ENCODE assay signal across 8 mouse cellular contexts in genomic region chr11:108030956-108031604, GRCm38 (mm10).
DNase-seq lines count a peak whose midpoint lies in the region; ATAC-seq and TF ChIP-seq lines count a peak whose summit lies in the region.

No protein-coding gene starts in this region.

- no peak overlapping the region for H3K4me2 ChIP-seq in forebrain, embryonic 11.5 days (ENCODE audit: low read depth, low read length, severe bottlenecking)
- no peak overlapping the region for H3K4me2 ChIP-seq in forebrain, embryonic 15.5 days (replicated peaks)
- no peak overlapping the region for H3K4me2 ChIP-seq in kidney, embryonic 14.5 days (replicated peaks; ENCODE audit: low read depth, low read length)
- H3K4me2 ChIP-seq in lung, postnatal 0 days (replicated peaks; ENCODE audit: low read depth, low read length): no peak overlapping the region

- no peaks in the 10 kb centered on the region for H3K79me2 ChIP-seq in MEL (ENCODE audit: control insufficient read depth, insufficient read depth, low read length, poor library complexity)

- TF ChIP-seq CTCF in MEL (IDR thresholded peaks at IDR 0.05 in 2 of 3, conservative IDR thresholded peaks at IDR 0.05 in 1 of 3; ENCODE audit: control insufficient read depth in 1 of 3, insufficient read depth in 1 of 3, low read depth in 2 of 3, low read length in 3 of 3, poor library complexity in 1 of 3, severe bottlenecking in 1 of 3): peak; percentile 55 to 72 (median 65)
- TF ChIP-seq CTCF in lung, postnatal 0 days (IDR thresholded peaks at IDR 0.05): peak; percentile 91

- no peak overlapping the region for H3K27ac ChIP-seq in forebrain, embryonic 11.5 days (ENCODE audit: low read depth, low read length)
- no peak overlapping the region for H3K27ac ChIP-seq in forebrain, embryonic 15.5 days (replicated peaks)
- H3K27ac ChIP-seq in MEL (ENCODE audit: control insufficient read depth, low read depth, low read length): no peak overlapping the region
- no peak overlapping the region for H3K27ac ChIP-seq in kidney, embryonic 14.5 days (ENCODE audit: low read depth, low read length)
- no peak overlapping the region for H3K27ac ChIP-seq in lung, postnatal 0 days (ENCODE audit: low read length)

- H3K36me3 ChIP-seq in forebrain, embryonic 11.5 days (ENCODE audit: control insufficient read depth, insufficient read depth, low read length): no peaks in the 10 kb centered on the region
- no peaks in the 10 kb centered on the region for H3K36me3 ChIP-seq in forebrain, embryonic 15.5 days
- H3K36me3 ChIP-seq in MEL (ENCODE audit: control insufficient read depth in 1 of 2, insufficient read depth in 2 of 2, low read length in 2 of 2): no peaks in the 10 kb centered on the region; a peak in 1 of 4 replicates
- H3K36me3 ChIP-seq in kidney, embryonic 14.5 days (ENCODE audit: control insufficient read depth, insufficient read depth, low read length): no peaks in the 10 kb centered on the region
- no peaks in the 10 kb centered on the region for H3K36me3 ChIP-seq in lung, postnatal 0 days (ENCODE audit: insufficient read depth, low read length)

- TF ChIP-seq POLR2A in MEL (IDR thresholded peaks at IDR 0.05; ENCODE audit: control insufficient read depth in 1 of 2, insufficient read depth in 1 of 2, low read depth in 1 of 2, low read length in 2 of 2, poor library complexity in 1 of 2): no peak

- H3K9me3 ChIP-seq in forebrain, embryonic 11.5 days (ENCODE audit: control insufficient read depth, low read length): no peaks in the 10 kb centered on the region
- H3K9me3 ChIP-seq in forebrain, embryonic 15.5 days: no peaks in the 10 kb centered on the region
- no peaks in the 10 kb centered on the region for H3K9me3 ChIP-seq in MEL (replicated peaks; ENCODE audit: insufficient read depth, low read length)
- no peaks in the 10 kb centered on the region for H3K9me3 ChIP-seq in kidney, embryonic 14.5 days (ENCODE audit: control insufficient read depth, low read length)
- no peaks in the 10 kb centered on the region for H3K9me3 ChIP-seq in lung, postnatal 0 days (ENCODE audit: low read length)

- H3K9ac ChIP-seq in forebrain, embryonic 11.5 days (ENCODE audit: low read length): no peak overlapping the region
- no peak overlapping the region for H3K9ac ChIP-seq in forebrain, embryonic 15.5 days (replicated peaks)
- no peak overlapping the region for H3K9ac ChIP-seq in MEL (ENCODE audit: control insufficient read depth, low read depth, low read length, poor library complexity, severe bottlenecking)
- H3K9ac ChIP-seq in kidney, embryonic 14.5 days (ENCODE audit: low read depth, low read length): no peak overlapping the region
- no peak overlapping the region for H3K9ac ChIP-seq in lung, postnatal 0 days (replicated peaks; ENCODE audit: low read depth)

- ATAC-seq in forebrain, embryonic 11.5 days (replicated peaks; ENCODE audit: low FRiP score): no peak
- no peak; the same call in 1 of the 2 replicates for ATAC-seq in forebrain, embryonic 15.5 days (replicated peaks)
- peak; percentile 71 for ATAC-seq in granulocyte monocyte progenitor cell, adult 5-6 weeks (replicated peaks; ENCODE audit: poor library complexity, severe bottlenecking)
- peak; percentile 72; the same call in 1 of the 2 replicates for ATAC-seq in kidney, embryonic 14.5 days (ENCODE audit: low FRiP score, low TSS enrichment)
- ATAC-seq in lung, postnatal 0 days: peak; percentile 62

- 54% methylated on average over 10 of the region's 10 CpGs for WGBS in forebrain, embryonic 11.5 days
- 55% methylated on average over 10 of the region's 10 CpGs for WGBS in forebrain, embryonic 15.5 days
- 55% methylated on average over 10 of the region's 10 CpGs for WGBS in kidney, embryonic 14.5 days
- 47% methylated on average over 10 of the region's 10 CpGs for WGBS in lung, postnatal 0 days

- H3K27me3 ChIP-seq in forebrain, embryonic 11.5 days (ENCODE audit: control insufficient read depth, insufficient read depth, low read length): no peaks in the 10 kb centered on the region
- no peaks in the 10 kb centered on the region for H3K27me3 ChIP-seq in forebrain, embryonic 15.5 days
- H3K27me3 ChIP-seq in MEL (ENCODE audit: control insufficient read depth in 1 of 2, insufficient read depth in 2 of 2, low read length in 2 of 2): no peaks in the 10 kb centered on the region
- H3K27me3 ChIP-seq in kidney, embryonic 14.5 days (ENCODE audit: control insufficient read depth, insufficient read depth, low read length): no peaks in the 10 kb centered on the region
- H3K27me3 ChIP-seq in lung, postnatal 0 days (replicated peaks; ENCODE audit: insufficient read depth, low read length): no peaks in the 10 kb centered on the region

- DNase-seq in forebrain, embryonic 11.5 days (ENCODE audit: low spot score): peak; percentile 66
- peak; percentile 46 for DNase-seq in MEL (ENCODE audit: low read depth, low spot score)
- peak; percentile 85 to 87 for DNase-seq in cerebellum, postnatal 14 days
- DNase-seq in lung, postnatal 0 days (ENCODE audit: low spot score): peak; percentile 75
- DNase-seq in right cerebral cortex, adult 2 months (ENCODE audit: low spot score in 2 of 2): peak; percentile 74

- TF ChIP-seq EP300 in MEL (IDR thresholded peaks at IDR 0.05; ENCODE audit: low read depth in 1 of 2, low read length in 2 of 2): no peak
- no peak for TF ChIP-seq EP300 in lung, postnatal 0 days (IDR thresholded peaks at IDR 0.05)

- H3K4me1 ChIP-seq in forebrain, embryonic 11.5 days (replicated peaks; ENCODE audit: control insufficient read depth, insufficient read depth, low read length): peaks cover 11% of the 10 kb centered on the region; the same call in 1 of the 2 replicates
- H3K4me1 ChIP-seq in forebrain, embryonic 15.5 days: 0 out of 2 replicates have a peak, but pooled peaks cover under 1% of the 10 kb centered on the region
- no peaks in the 10 kb centered on the region; a peak in 1 of 4 replicates for H3K4me1 ChIP-seq in MEL (ENCODE audit: control insufficient read depth in 1 of 2, insufficient read depth in 2 of 2, low read length in 2 of 2)
- no peaks in the 10 kb centered on the region for H3K4me1 ChIP-seq in kidney, embryonic 14.5 days (ENCODE audit: control insufficient read depth, insufficient read depth, low read length)
- no peaks in the 10 kb centered on the region for H3K4me1 ChIP-seq in lung, postnatal 0 days (ENCODE audit: insufficient read depth, low read depth, low read length)

- TF ChIP-seq RAD21 in MEL (IDR thresholded peaks at IDR 0.05; ENCODE audit: low read depth, low read length): peak; percentile 72

- no peak overlapping the region for H3K4me3 ChIP-seq in forebrain, embryonic 11.5 days (ENCODE audit: low read depth, low read length)
- H3K4me3 ChIP-seq in forebrain, embryonic 15.5 days: no peak overlapping the region
- no peak overlapping the region for H3K4me3 ChIP-seq in MEL (ENCODE audit: control insufficient read depth in 1 of 2, insufficient read depth in 1 of 2, low read depth in 2 of 2, low read length in 2 of 2)
- H3K4me3 ChIP-seq in kidney, embryonic 14.5 days (ENCODE audit: low read length): no peak overlapping the region
- H3K4me3 ChIP-seq in lung, postnatal 0 days (ENCODE audit: low read depth, low read length): no peak overlapping the region

TF ChIP-seq in MEL, 35 proteins besides CTCF, POLR2A, EP300 and RAD21:
- TF ChIP-seq ZC3H11A (IDR thresholded peaks at IDR 0.05; ENCODE audit: low read depth, low read length): peak; percentile 62
- TF ChIP-seq SIN3A (IDR thresholded peaks at IDR 0.05; ENCODE audit: low read length): no peak
- no peak for TF ChIP-seq POLR2AphosphoS5 (IDR thresholded peaks at IDR 0.05; ENCODE audit: borderline replicate concordance, low read depth, low read length)
- peak; percentile 79 for TF ChIP-seq SMC3 (IDR thresholded peaks at IDR 0.05; ENCODE audit: low read depth, low read length)

Comparison
In these comparisons a context has a peak if more than half of its experiments do, and no peak if none do; other contexts are left out.
1. ATAC-seq: peak in granulocyte monocyte progenitor cell, adult 5-6 weeks (single experiment), kidney, embryonic 14.5 days (single experiment) and lung, postnatal 0 days (single experiment); none in forebrain, embryonic 11.5 days (single experiment) and forebrain, embryonic 15.5 days (single experiment).
2. Peak in every context shown above with its lines, with median percentiles within 50 percentile points of each other: DNase-seq.